Mouse (Mus musculus) hindbrain, embryonic 16.5 days (tissue): ENCODE measurements around the gene Tssk1. TPM values are rescaled to one million over a fixed set of nuclear protein-coding genes. Genes with fewer than 3 reads are reported as not detected.

Source experiments
- ATAC-seq: fragments of 200-750 bp; cut with Nextera tagmentation; 2 replicates; pipeline ENCODE4 v1.8.0; 2017; ENCODE audit warnings: moderate TSS enrichment, moderate library complexity
- H3K27ac ChIP-seq: fragments of 300-500 bp; sonication (generic); 2 replicates; pipeline ENCODE4 v1.5.1; 2014; ENCODE audit warnings: low read depth, mild to moderate bottlenecking, control low read depth, low read length, moderate library complexity
- H3K27me3 ChIP-seq: fragments of 300-500 bp; sonication (generic); replicated peaks from 2 replicates; pipeline ENCODE4 v1.6.1; 2014; ENCODE audit warnings: low read length; ENCODE audit not compliant: control insufficient read depth, insufficient read depth
- H3K36me3 ChIP-seq: fragments of 300-500 bp; sonication (generic); 2 replicates; pipeline ENCODE4 v1.6.1; 2014; ENCODE audit warnings: mild to moderate bottlenecking, low read length, moderate library complexity, mixed read lengths; ENCODE audit not compliant: control insufficient read depth, insufficient read depth
- H3K4me1 ChIP-seq: fragments of 300-500 bp; sonication (generic); 2 replicates; pipeline ENCODE4 v1.6.1; 2014; ENCODE audit warnings: low read depth, low read length; ENCODE audit not compliant: control insufficient read depth, insufficient read depth
- H3K4me2 ChIP-seq: fragments of 300-500 bp; sonication (generic); 2 replicates; pipeline ENCODE4 v1.6.1; 2014; ENCODE audit warnings: mild to moderate bottlenecking, low read length, control low read depth, moderate library complexity
- H3K4me3 ChIP-seq: fragments of 300-500 bp; sonication (generic); 2 replicates; pipeline ENCODE4 v1.5.1; 2014; ENCODE audit warnings: mild to moderate bottlenecking, low read length, control low read depth, moderate library complexity
- H3K9ac ChIP-seq: fragments of 300-500 bp; sonication (generic); 2 replicates; pipeline ENCODE4 v1.6.1; 2014; ENCODE audit warnings: low read depth, mild to moderate bottlenecking, control low read depth, low read length, moderate library complexity
- H3K9me3 ChIP-seq: fragments of 300-500 bp; sonication (generic); 2 replicates; pipeline ENCODE4 v1.6.1; 2014; ENCODE audit warnings: mild to moderate bottlenecking, low read length, moderate library complexity; ENCODE audit not compliant: control insufficient read depth
- WGBS: fragments of 180-500 bp; shearing (Covaris S2); extraction: QIAGEN DNeasy Blood & Tissue Kit; methylation state at CpG from one replicate; pipeline ENCODE4 v1.1.7; 2014; 5-methylcytosine and 5-hydroxymethylcytosine counted together
- polyA plus RNA-seq: library from polyadenylated mRNA; unstranded; fragments of >200 nt; fragmentation: Nextera tagmentation; extraction: Ambion mirVana; gene quantifications from 2 replicates; pipeline ENCODE4 v1.2.1, GENCODE M21; 2015

The Tssk1 gene
- 0.05 TPM in 1 of 2 replicates, not detected in the other for polyA plus RNA-seq

DNA sequence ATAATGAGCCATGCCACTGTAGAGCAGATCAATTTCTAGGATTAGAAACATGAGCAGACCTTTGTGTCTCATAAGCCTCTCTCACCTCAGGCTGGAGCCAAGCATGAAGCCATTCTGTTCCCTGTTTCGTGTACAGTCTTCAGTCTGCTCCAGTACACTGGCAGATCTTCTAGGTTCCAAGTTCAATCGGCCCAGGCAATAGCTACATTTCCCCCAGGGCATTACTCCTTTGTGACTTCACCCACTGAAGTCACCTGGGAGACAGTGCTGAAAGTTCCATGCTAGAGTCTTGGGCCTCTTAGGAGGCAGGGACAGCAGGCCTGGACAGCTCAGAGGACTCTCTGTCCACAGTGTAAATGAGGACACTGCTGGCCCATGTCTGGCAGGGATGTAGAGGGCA is at the start of gene Tssk1:
Tssk1 (plus strand) TSS at position 301 of the 400 bp plus-strand sequence.
- Histone ChIP-seq H3K4me3 (no peak within 1 kb of the TSS), H3K4me2 (no peak within 1 kb of the TSS), H3K9me3 (no peaks in the 10 kb centered on the region), H3K4me1 (peaks cover 16% of the 10 kb centered on the region), H3K27ac (no peak within 1 kb of the TSS), H3K9ac (no peak within 1 kb of the TSS), H3K27me3 (no peaks in the 10 kb centered on the region), H3K36me3 (peaks cover 7% of the 10 kb centered on the region; the same call in 1 of the 2 replicates)
- no peak for ATAC-seq
- WGBS: 85% methylated on average over 2 of the region's 2 CpGs

DNA sequence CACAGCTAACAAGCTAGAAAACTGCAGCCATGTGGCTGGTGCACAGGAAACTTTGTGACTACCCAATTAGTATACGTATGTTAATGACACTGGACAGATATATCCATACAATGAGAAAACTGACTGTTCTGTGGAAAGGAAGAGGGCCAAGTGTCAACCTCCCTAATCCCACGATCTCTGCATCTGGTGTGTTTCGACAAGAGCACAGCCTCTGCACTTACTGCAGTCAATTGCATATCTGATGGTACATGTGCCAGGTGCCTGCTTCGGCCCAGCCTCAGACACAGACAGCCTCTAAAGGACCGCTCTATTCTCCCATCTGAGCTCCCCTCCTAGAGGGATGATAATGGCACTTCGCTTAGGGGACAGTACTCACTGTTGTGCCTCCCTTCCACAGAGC is 45.6 kb upstream of the Tssk1 start:
- peaks cover 52% of the 10 kb centered on the region for H3K36me3 ChIP-seq
- H3K27ac ChIP-seq: peak overlapping the region; percentile 20; the same call in 1 of the 2 replicates
- no peaks in the 10 kb centered on the region for H3K4me1 ChIP-seq
- ATAC-seq: no peak
- no peak overlapping the region for H3K4me2 ChIP-seq
- 94% methylated on average over 6 of the region's 6 CpGs for WGBS
- no peaks in the 10 kb centered on the region for H3K27me3 ChIP-seq
- H3K4me3 ChIP-seq: no peak overlapping the region
- no peaks in the 10 kb centered on the region for H3K9me3 ChIP-seq
- H3K9ac ChIP-seq: peak overlapping the region; percentile 38; the same call in 1 of the 2 replicates

DNA sequence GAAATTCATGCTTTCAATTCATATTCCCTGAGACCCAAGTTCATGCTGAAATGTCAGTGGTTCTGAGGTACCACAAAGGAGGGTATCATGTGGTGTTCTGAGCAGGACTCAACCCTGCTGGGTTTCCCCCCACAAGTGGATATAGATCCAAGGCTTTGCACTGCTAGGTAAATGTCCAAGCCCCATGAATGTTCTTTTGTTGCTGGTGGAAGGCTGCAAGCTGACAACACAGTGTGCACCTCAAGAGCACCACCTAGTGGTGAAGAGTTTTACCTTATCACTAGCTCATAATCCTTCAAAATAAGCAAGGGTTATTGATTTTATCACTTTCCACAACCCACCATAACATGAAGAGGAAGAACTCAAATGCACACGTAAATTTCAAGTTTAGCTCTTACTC is 45.1 kb upstream of the Tssk1 start:
- Histone ChIP-seq H3K4me2 (no peak overlapping the region), H3K27me3 (no peaks in the 10 kb centered on the region), H3K9ac (no peak overlapping the region), H3K36me3 (peaks cover 50% of the 10 kb centered on the region), H3K9me3 (no peaks in the 10 kb centered on the region), H3K4me1 (no peaks in the 10 kb centered on the region), H3K27ac (no peak overlapping the region), H3K4me3 (no peak overlapping the region)
- WGBS: 32% methylated on average over 1 of the region's 1 CpGs
- peak; percentile 62; the same call in 1 of the 2 replicates for ATAC-seq

DNA sequence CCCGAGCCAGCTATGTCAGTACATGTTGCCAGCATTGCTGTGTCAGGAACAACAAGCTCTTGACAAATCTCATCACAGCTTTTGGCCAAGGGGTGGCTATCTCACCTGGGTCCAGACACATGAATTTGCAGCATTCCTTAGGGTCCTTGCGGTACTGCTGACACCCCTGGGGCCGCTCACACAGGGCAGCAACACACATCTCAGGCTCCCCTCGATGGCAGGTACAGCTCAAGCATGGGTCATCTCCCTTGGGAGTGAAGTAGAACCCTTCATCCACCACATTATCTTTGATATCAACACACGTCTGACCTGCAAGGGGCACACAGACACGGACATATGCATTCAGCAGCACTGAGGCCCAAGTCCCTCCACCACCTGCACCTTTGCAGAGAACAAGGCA is 44.5 kb upstream of the Tssk1 start:
- Histone ChIP-seq H3K27me3 (no peaks in the 10 kb centered on the region), H3K4me1 (no peaks in the 10 kb centered on the region), H3K4me2 (no peak overlapping the region), H3K36me3 (peaks cover 50% of the 10 kb centered on the region), H3K27ac (no peak overlapping the region), H3K4me3 (no peak overlapping the region), H3K9me3 (no peaks in the 10 kb centered on the region), H3K9ac (no peak overlapping the region)
- peak; percentile 28; the same call in 1 of the 2 replicates for ATAC-seq
- 90% methylated on average over 6 of the region's 6 CpGs for WGBS

DNA sequence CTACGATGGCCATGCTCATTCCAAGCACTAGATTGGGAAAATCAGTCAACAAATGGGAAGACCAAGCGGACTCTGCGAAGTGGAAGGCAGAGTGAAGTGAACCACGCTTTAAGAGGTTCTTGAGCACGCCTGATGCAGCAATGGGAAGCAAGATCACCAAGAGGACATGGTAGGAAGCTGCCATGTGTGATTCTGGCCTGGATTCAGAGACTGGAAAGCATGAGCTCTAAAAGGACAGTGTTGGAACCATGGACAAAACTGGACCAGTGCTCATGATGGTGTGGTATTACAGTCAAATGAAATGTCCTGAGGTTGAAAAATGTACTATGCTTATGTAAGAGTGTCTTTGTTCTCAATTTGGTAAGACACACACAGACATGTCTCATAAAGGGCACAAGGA is 42.7 kb upstream of the Tssk1 start:
- ATAC-seq: no peak
- no peak overlapping the region for H3K27ac ChIP-seq
- H3K4me1 ChIP-seq: no peaks in the 10 kb centered on the region
- H3K27me3 ChIP-seq: no peaks in the 10 kb centered on the region
- no peak overlapping the region for H3K4me3 ChIP-seq
- H3K36me3 ChIP-seq: peaks cover 46% of the 10 kb centered on the region
- H3K9ac ChIP-seq: no peak overlapping the region
- H3K9me3 ChIP-seq: no peaks in the 10 kb centered on the region
- WGBS: 94% methylated on average over 5 of the region's 5 CpGs
- no peak overlapping the region for H3K4me2 ChIP-seq

DNA sequence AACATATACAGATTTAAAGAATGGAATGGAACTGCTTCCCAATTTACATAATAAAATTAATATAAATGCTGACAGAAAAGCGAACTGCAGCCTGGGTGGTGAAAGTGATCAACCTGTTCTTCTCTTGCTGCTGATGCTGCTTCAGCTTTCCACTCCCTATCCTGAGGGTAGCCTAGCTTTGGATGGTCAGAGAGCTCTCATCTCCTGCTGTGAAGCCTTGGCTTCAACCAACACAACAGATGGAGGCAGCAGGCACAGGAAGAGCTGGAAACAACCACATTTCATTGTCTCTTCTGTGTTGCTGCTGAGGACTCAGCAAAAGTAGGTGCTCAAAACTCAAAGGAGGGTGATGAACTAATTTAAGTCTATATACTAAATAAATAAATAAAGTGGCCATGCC is 42.2 kb upstream of the Tssk1 start:
- H3K4me3 ChIP-seq: no peak overlapping the region
- H3K27me3 ChIP-seq: no peaks in the 10 kb centered on the region
- no peaks in the 10 kb centered on the region for H3K9me3 ChIP-seq
- H3K27ac ChIP-seq: no peak overlapping the region
- no peaks in the 10 kb centered on the region for H3K4me1 ChIP-seq
- 94% methylated on average over 1 of the region's 1 CpGs for WGBS
- H3K4me2 ChIP-seq: no peak overlapping the region
- ATAC-seq: no peak
- no peak overlapping the region for H3K9ac ChIP-seq
- peaks cover 49% of the 10 kb centered on the region for H3K36me3 ChIP-seq

DNA sequence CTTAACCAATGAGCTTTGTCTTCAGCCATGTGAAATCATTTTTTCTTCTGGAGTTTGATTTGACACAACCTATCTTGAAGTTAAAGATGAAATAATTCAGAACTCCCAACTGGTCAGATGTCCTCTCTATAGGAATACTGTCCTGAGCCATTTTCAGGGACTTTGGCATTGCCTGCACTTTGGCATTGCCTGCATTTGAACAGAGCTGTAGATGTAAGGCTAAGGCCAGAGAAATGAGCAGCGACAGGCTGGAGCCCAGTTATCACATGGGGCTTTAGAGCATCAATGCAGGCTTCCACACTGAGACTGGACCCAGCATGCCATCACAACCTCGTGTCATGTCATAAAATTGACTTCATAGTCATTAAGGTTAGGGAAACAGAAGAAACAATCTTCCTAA is 40.8 kb upstream of the Tssk1 start:
- no peak for ATAC-seq
- Histone ChIP-seq H3K27ac (no peak overlapping the region), H3K4me1 (no peaks in the 10 kb centered on the region)

DNA sequence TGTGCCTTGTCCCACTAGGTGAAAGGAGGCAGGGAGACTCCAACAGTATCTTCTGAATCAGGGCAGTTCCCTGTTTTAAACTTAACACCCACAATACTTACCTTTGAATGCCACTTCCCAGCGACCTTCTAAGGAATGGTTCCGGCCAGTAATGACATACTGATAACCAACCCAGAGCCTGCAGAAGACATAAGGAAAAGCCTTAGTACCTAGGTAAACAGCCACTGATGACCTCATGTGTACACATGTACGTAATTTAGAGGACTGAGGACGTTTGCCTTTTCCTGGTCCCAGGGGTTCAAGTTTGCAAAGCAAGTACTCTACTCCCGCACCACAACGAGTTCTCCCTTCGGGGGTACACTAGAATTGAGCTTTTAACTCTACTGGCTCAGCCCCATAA is 36.9 kb upstream of the Tssk1 start:
- H3K4me3 ChIP-seq: no peak overlapping the region
- no peak overlapping the region for H3K4me2 ChIP-seq
- H3K9ac ChIP-seq: no peak overlapping the region
- no peaks in the 10 kb centered on the region for H3K27me3 ChIP-seq
- H3K4me1 ChIP-seq: no peaks in the 10 kb centered on the region
- no peak overlapping the region for H3K27ac ChIP-seq
- no peak for ATAC-seq
- H3K9me3 ChIP-seq: no peaks in the 10 kb centered on the region
- H3K36me3 ChIP-seq: peaks cover 41% of the 10 kb centered on the region
- WGBS: 89% methylated on average over 7 of the region's 7 CpGs

More for the DNA sequence above, 40.8 kb upstream of the Tssk1 start:
- Histone ChIP-seq H3K9me3 (no peaks in the 10 kb centered on the region), H3K36me3 (peaks cover 56% of the 10 kb centered on the region), H3K27me3 (no peaks in the 10 kb centered on the region), H3K9ac (no peak overlapping the region), H3K4me3 (no peak overlapping the region), H3K4me2 (no peak overlapping the region)
- WGBS: 89% methylated on average over 2 of the region's 2 CpGs

DNA sequence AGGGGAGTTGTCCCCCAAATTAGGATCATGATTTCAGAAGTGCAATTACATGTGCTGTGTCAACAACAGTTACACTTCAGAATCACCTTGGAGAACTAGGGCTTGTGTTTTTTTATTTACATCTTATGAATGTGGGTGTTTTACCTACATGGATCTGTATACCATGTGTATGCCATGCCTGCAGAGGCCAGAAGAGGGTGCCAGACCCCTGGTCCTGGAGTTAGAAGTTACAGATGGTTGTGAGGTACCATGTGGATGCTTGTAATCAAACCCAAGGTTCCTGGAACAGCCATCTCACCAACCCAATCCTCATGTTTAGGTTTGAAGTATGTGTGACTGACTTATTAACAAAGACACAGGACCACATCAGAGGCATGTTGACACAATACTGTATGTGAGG is 35.4 kb upstream of the Tssk1 start:
- ATAC-seq: peak; percentile 59
- H3K9ac ChIP-seq: no peak overlapping the region
- no peak overlapping the region for H3K4me3 ChIP-seq
- H3K9me3 ChIP-seq: no peaks in the 10 kb centered on the region
- no peaks in the 10 kb centered on the region for H3K4me1 ChIP-seq
- H3K36me3 ChIP-seq: peaks cover 33% of the 10 kb centered on the region
- no peaks in the 10 kb centered on the region for H3K27me3 ChIP-seq
- no peak overlapping the region for H3K4me2 ChIP-seq
- no peak overlapping the region for H3K27ac ChIP-seq

DNA sequence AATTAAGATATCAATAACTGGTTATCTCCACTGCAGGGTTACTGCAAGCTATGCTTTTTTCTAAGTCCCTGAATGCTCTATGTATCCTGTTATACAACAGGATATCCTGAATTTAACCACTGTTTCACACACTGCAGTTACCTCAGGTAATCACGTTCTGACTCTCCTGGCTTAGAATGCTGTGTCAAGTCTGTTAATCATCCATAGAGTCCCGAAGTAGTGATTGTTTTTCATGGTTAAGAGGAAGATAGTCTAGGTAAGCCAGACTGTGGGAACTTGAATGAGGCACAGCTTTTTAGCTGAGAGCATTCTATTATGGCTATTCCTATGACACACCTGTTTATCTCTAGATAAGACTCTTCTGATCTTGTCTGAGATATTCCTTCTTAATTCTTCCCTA is 28.7 kb upstream of the Tssk1 start:
- no peaks in the 10 kb centered on the region for H3K4me1 ChIP-seq
- 85% methylated on average over 2 of the region's 2 CpGs for WGBS

More for the DNA sequence above, 28.7 kb upstream of the Tssk1 start:
- H3K27me3 ChIP-seq: no peaks in the 10 kb centered on the region
- no peak for ATAC-seq
- no peak overlapping the region for H3K27ac ChIP-seq
- H3K4me3 ChIP-seq: no peak overlapping the region
- H3K9me3 ChIP-seq: no peaks in the 10 kb centered on the region
- H3K36me3 ChIP-seq: no peaks in the 10 kb centered on the region; the same call in none of the 2 replicates
- H3K4me2 ChIP-seq: no peak overlapping the region
- H3K9ac ChIP-seq: no peak overlapping the region
